Mouse (Mus musculus): ENCODE data around the gene Nat9. TPM values are rescaled to one million over a fixed set of nuclear protein-coding genes. Genes with fewer than 3 reads are reported as not detected.
A peak's percentile ranks its signal among the peaks of the same experiment; 100 is the strongest.

Nat9 gene
- polyA plus RNA-seq (2014; fragmentation: Nextera tagmentation; extraction: Ambion mirVana): 18.2 and 20.0 TPM in 2 replicates

DNA sequence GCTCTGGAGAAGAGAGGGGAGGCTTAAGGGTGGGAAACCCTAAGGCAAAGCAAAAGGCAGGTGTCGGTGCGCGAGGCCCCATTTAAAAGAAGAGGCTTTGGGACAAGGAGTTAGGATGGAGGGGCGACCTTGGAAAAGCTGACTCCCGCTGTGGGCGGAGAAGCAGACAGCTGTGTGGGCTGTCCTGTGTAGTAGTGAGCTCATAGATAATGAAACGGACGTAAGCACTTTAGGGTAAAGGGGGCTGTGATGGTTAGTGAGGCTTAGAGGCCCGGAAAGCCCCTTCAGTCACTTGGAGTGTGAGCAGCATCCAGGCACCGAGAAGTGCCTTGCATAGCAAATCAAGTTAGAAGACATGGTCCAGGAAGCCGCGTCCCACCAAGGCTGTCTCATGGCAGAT lies at the start of gene Nat9:
Nat9 (minus strand) TSS at position 167 of the 400 bp plus-strand sequence.
- peak within 1 kb of the TSS; percentile 54 for H3K4me2 ChIP-seq (replicated peaks)
- no peaks in the 10 kb centered on the region for H3K9me3 ChIP-seq (ENCODE audit: control insufficient read depth, low read length)
- DNase-seq (ENCODE audit: low spot score) (no peak), ATAC-seq (ENCODE audit: low FRiP score) (peak; percentile 18; the same call in 1 of the 2 replicates)
- H3K27ac ChIP-seq: peak within 1 kb of the TSS; percentile 76
- peaks cover 25% of the 10 kb centered on the region for H3K36me3 ChIP-seq (replicated peaks; ENCODE audit: control insufficient read depth, insufficient read depth)
- peaks cover 16% of the 10 kb centered on the region for H3K4me1 ChIP-seq (replicated peaks; ENCODE audit: control insufficient read depth, insufficient read depth, low read length)
- 10% methylated on average over 12 of the region's 12 CpGs for WGBS
- peak within 1 kb of the TSS; percentile 60 for H3K9ac ChIP-seq
- H3K4me3 ChIP-seq (replicated peaks; ENCODE audit: low read length): peak within 1 kb of the TSS; percentile 61
- H3K27me3 ChIP-seq (ENCODE audit: control insufficient read depth, insufficient read depth, low read length): no peaks in the 10 kb centered on the region

DNA sequence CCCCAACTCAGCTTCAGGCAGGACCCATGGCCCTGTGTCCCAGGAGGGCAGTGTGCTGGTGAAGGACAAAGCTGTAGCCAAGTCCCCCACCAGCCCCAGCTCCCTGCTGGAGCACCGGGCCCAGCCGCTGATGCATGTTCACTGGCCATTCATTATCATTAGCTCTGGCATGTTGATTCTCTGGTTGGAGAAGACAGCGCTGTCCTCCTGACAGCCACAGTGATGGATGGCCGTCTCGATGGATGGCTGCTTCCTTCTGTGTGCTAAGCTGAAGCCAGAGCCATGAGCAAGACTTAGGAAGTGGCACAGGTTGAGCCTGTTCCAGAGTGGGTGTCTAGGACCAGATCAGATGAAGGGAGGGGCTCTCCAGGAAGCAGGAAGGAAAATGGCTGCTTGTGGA lies 48.9 kb upstream of the Nat9 start:
- H3K4me2 ChIP-seq (replicated peaks): no peak overlapping the region
- no peak overlapping the region for H3K4me3 ChIP-seq (replicated peaks; ENCODE audit: low read length)
- no peaks in the 10 kb centered on the region for H3K9me3 ChIP-seq (ENCODE audit: control insufficient read depth, low read length)
- H3K27me3 ChIP-seq (ENCODE audit: control insufficient read depth, insufficient read depth, low read length): no peaks in the 10 kb centered on the region
- ATAC-seq (ENCODE audit: low FRiP score) (no peak), DNase-seq (ENCODE audit: low spot score) (no peak)
- no peaks in the 10 kb centered on the region for H3K36me3 ChIP-seq (replicated peaks; ENCODE audit: control insufficient read depth, insufficient read depth)
- no peak overlapping the region; the same call in 1 of the 2 replicates for H3K27ac ChIP-seq
- H3K4me1 ChIP-seq (replicated peaks; ENCODE audit: control insufficient read depth, insufficient read depth, low read length): peaks cover 45% of the 10 kb centered on the region
- WGBS: 10% methylated on average over 5 of the region's 5 CpGs
- no peak overlapping the region for H3K9ac ChIP-seq

DNA sequence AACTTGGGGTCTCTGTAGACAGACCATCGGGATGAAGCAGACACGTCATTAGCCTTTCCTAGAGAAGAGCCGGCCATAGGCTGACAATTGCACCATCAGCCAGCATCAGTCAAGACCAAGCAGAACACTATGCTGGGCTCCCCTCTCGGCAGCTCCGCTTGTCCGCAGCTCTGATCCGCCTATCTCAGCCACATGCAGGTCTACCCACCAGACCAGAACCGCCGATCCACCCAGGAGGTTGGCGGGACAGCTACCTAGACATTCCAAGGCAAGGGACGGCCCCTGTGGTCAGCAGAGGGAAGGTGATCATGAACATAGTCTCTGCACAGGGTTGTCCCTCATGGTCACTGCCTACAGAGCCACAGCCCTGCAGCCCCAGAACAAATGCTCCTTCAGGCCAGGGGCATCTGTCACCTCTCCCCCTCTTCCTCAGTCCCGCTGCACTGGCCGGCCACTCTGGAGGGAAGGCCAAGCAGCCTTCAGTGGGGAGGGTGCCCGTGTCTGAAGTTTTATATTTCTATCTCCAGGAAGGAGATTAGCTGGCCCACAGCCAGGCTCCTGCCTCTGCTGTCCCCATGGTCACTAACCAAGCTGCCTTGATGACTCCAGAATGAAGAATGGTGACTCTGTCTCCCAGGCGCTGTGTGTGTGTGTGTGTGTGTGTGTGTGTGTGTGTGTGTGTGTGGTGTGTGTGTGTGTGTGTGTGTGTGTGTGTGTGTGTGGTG lies 46.8 kb upstream of the Nat9 start:
- H3K9me3 ChIP-seq (ENCODE audit: control insufficient read depth, low read length): no peaks in the 10 kb centered on the region
- peaks cover 50% of the 10 kb centered on the region for H3K4me1 ChIP-seq (replicated peaks; ENCODE audit: control insufficient read depth, insufficient read depth, low read length)
- ATAC-seq (ENCODE audit: low FRiP score) (peak; percentile 7; the same call in 1 of the 2 replicates), DNase-seq (ENCODE audit: low spot score) (no peak)
- H3K27ac ChIP-seq: no peak overlapping the region
- no peak overlapping the region for H3K4me2 ChIP-seq (replicated peaks)
- no peaks in the 10 kb centered on the region for H3K27me3 ChIP-seq (ENCODE audit: control insufficient read depth, insufficient read depth, low read length)
- no peak overlapping the region for H3K4me3 ChIP-seq (replicated peaks; ENCODE audit: low read length)
- H3K9ac ChIP-seq: no peak overlapping the region
- no peaks in the 10 kb centered on the region for H3K36me3 ChIP-seq (replicated peaks; ENCODE audit: control insufficient read depth, insufficient read depth)
- 65% methylated on average over 15 of the region's 15 CpGs for WGBS

DNA sequence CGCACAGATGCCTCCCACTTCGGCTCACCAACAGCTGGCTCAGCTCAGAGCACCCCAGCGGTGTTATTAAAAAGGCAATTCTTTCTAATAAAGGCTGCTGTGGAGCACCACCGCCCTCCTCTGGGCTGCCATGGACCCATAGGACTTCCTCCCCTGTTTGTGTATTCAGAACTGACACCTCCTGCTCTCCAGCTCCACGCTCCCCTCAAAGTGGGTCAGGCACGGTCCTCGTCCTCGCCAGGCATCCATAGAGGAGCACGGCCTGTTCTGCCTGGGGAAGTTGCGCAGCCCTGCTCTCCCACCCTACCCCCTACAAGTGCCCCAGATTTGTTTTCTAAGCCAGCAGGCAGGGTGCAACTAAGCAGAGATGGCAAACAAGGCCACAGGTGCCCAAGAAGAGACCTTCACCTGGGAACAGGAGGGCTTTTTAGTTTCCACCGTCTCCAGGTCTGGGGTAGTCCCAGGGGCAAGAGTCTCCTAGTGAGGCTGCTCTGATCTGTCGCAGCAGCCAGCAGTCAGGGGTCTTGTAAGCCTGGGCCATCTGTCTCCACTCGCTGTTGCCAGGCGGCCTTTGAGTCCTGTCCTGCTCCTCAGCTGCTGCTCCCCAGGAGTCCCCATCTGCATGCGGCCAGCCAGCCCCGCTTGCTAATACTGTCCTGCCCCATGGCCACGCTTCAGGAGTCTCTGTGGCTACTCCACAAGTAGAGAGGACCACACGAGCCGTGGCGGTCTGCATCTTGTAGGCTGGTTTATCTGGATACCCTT lies 46.0 kb upstream of the Nat9 start:
- Histone ChIP-seq H3K36me3 (replicated peaks; ENCODE audit: control insufficient read depth, insufficient read depth) (no peaks in the 10 kb centered on the region), H3K9ac (no peak overlapping the region), H3K27me3 (ENCODE audit: control insufficient read depth, insufficient read depth, low read length) (no peaks in the 10 kb centered on the region), H3K4me2 (replicated peaks) (no peak overlapping the region), H3K4me1 (replicated peaks; ENCODE audit: control insufficient read depth, insufficient read depth, low read length) (peaks cover 50% of the 10 kb centered on the region), H3K4me3 (replicated peaks; ENCODE audit: low read length) (no peak overlapping the region), H3K9me3 (ENCODE audit: control insufficient read depth, low read length) (no peaks in the 10 kb centered on the region), H3K27ac (peak overlapping the region; percentile 16; the same call in 1 of the 2 replicates)
- ATAC-seq (ENCODE audit: low FRiP score) (peak; percentile 37; the same call in 1 of the 2 replicates), DNase-seq (ENCODE audit: low spot score) (no peak)
- 28% methylated on average over 20 of the region's 20 CpGs for WGBS

DNA sequence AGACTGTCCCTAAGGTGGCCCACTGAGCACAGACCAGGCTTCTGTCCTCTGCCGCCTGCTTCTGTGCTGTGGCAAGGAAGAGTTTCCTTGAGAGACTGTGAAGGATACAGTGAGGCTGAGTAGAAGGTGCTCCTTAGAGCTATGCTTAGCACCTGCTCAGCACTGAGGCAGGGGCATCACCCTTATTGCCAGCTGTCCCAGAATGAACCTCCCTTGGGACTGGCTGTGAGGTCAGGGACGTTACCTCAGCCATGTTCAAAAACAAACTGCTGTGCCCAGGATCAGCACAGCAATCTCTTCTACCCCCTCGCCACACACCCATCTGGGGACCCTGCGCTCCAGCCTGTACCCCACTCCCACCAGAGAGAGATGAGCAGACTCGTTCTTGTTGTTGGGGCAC lies 45.2 kb upstream of the Nat9 start:
- 65% methylated on average over 5 of the region's 5 CpGs for WGBS
- Histone ChIP-seq H3K27ac (no peak overlapping the region), H3K27me3 (ENCODE audit: control insufficient read depth, insufficient read depth, low read length) (no peaks in the 10 kb centered on the region), H3K9ac (no peak overlapping the region), H3K9me3 (ENCODE audit: control insufficient read depth, low read length) (no peaks in the 10 kb centered on the region), H3K36me3 (replicated peaks; ENCODE audit: control insufficient read depth, insufficient read depth) (no peaks in the 10 kb centered on the region), H3K4me2 (replicated peaks) (no peak overlapping the region), H3K4me1 (replicated peaks; ENCODE audit: control insufficient read depth, insufficient read depth, low read length) (peaks cover 54% of the 10 kb centered on the region), H3K4me3 (replicated peaks; ENCODE audit: low read length) (no peak overlapping the region)
- ATAC-seq (ENCODE audit: low FRiP score) (no peak), DNase-seq (ENCODE audit: low spot score) (no peak)

DNA sequence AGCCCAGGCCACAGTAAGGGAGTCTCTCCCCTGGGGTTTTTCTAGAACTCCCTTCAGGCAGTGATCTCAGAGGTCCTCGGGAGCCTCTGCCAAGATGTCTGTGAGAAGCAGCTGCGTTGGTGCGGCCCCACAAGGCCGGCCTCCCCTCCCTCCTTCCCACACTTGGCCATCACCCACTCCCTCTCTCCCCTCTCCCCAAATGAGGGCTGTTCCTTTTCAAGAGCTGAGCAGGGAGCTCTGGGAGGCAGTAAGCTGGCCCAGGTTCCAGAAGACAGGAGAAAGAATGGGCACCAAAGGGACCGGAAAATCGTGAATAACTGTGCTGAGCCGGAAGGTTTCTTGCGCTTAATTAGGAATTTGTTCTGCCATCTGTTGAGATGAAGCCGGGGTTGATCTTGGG lies 44.3 kb upstream of the Nat9 start:
- Histone ChIP-seq H3K27me3 (ENCODE audit: control insufficient read depth, insufficient read depth, low read length) (no peaks in the 10 kb centered on the region), H3K27ac (no peak overlapping the region), H3K36me3 (replicated peaks; ENCODE audit: control insufficient read depth, insufficient read depth) (no peaks in the 10 kb centered on the region), H3K9ac (no peak overlapping the region), H3K4me2 (replicated peaks) (no peak overlapping the region), H3K9me3 (ENCODE audit: control insufficient read depth, low read length) (no peaks in the 10 kb centered on the region), H3K4me1 (replicated peaks; ENCODE audit: control insufficient read depth, insufficient read depth, low read length) (peaks cover 64% of the 10 kb centered on the region), H3K4me3 (replicated peaks; ENCODE audit: low read length) (no peak overlapping the region)
- ATAC-seq (ENCODE audit: low FRiP score) (no peak), DNase-seq (ENCODE audit: low spot score) (no peak)
- WGBS: 30% methylated on average over 9 of the region's 9 CpGs

DNA sequence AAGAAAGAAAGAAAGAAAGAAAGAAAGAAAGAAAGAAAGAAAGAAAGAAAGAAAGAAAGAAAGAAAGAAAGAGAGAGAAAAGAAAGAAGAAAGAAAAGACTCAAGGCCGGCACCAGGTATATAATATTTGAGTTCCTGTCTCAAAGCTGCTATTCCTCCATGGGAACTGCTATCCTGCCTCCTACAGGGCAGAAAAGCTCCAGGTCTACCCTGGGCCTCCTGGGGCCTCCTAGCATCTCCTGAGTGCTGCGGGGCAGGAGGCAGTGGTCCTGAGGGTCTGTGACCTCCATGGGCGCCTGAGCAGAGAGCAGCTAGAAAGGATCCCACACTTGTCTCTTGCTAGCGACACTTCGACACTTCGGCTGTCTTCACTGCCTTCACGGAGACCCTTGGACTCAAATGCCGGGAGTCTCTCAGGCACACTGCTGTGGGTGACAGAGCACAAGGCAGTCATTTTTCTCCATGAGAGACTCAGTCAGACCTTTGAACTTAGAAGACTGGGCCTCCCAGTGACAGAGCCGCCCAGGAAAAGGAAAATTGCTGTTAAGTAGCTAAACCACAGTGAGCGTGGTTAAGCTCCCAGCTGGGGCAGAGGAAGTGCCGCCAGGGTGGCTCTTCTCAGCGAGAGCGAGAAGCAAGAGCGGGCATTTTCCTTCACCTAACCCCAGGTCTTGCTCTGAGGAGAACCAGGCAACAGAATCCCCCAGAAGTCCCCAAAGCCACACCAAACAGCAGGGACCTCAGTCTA lies 43.7 kb upstream of the Nat9 start:
- Histone ChIP-seq H3K36me3 (replicated peaks; ENCODE audit: control insufficient read depth, insufficient read depth) (no peaks in the 10 kb centered on the region), H3K9ac (no peak overlapping the region), H3K9me3 (ENCODE audit: control insufficient read depth, low read length) (no peaks in the 10 kb centered on the region), H3K27me3 (ENCODE audit: control insufficient read depth, insufficient read depth, low read length) (no peaks in the 10 kb centered on the region), H3K4me2 (replicated peaks) (no peak overlapping the region), H3K27ac (no peak overlapping the region), H3K4me3 (replicated peaks; ENCODE audit: low read length) (no peak overlapping the region), H3K4me1 (replicated peaks; ENCODE audit: control insufficient read depth, insufficient read depth, low read length) (peaks cover 66% of the 10 kb centered on the region)
- 50% methylated on average over 14 of the region's 14 CpGs for WGBS
- ATAC-seq (ENCODE audit: low FRiP score) (no peak), DNase-seq (ENCODE audit: low spot score) (no peak)

DNA sequence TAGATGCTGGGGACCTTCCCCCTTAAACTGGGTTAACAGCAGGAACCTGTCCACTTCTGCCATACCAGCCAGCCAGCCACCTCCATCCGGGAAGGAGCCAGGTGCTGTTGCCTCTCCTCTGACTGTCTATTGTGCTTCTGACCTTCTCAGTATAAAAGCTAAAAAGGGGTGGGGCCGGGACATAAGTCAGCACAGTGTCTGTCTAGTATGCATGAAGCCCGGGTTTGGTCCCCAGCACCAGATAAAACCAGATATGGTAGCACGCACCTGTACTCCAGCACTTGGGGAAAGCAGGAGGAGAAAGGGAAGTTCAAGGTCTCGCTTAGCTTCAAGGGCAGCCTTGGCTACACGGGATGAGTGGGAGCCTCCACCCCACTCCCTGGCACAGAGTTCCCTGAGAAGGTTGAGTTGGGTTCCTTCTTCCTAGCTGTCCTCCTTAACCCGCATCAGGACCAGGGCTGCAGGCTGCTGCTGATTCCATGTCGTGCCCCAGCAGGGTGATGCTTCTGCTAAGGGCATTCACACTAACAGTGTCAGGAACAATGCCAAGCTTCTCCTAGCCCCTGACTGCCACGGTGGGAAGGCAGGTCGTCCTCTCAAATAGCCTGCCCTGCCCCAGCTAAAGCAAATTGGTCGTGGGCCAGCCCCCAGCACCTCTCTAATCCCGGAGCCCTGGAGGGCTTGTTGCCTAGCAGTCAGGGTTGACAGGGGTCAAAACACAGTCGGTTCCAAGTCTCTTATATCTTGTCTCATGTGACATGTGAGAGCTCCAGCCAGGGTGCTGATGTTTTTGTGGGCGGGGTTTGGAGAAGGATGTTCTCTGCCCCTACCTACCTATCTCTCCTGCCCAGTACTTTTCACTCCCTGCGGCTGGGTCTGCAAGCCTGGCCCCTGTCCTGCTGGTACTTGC lies 41.6 kb upstream of the Nat9 start:
- no peak for ATAC-seq (ENCODE audit: low FRiP score)
- Histone ChIP-seq H3K9me3 (ENCODE audit: control insufficient read depth, low read length) (no peaks in the 10 kb centered on the region), H3K4me1 (replicated peaks; ENCODE audit: control insufficient read depth, insufficient read depth, low read length) (peaks cover 68% of the 10 kb centered on the region), H3K27ac (no peak overlapping the region), H3K36me3 (replicated peaks; ENCODE audit: control insufficient read depth, insufficient read depth) (no peaks in the 10 kb centered on the region), H3K4me3 (replicated peaks; ENCODE audit: low read length) (no peak overlapping the region), H3K27me3 (ENCODE audit: control insufficient read depth, insufficient read depth, low read length) (no peaks in the 10 kb centered on the region), H3K9ac (no peak overlapping the region), H3K4me2 (replicated peaks) (no peak overlapping the region)
- DNase-seq (ENCODE audit: low spot score): no peak
- WGBS: 50% methylated on average over 15 of the region's 15 CpGs
